Mouse (Mus musculus) heart, adult 8-10 months (tissue): ENCODE data around the gene Hist1h4j. TPM values are rescaled to one million over a fixed set of nuclear protein-coding genes. Genes with fewer than 3 reads are reported as not detected.
"Not testable (repeated sequence)": the region's sequence is repeated elsewhere in the genome, so short reads cannot be mapped to it uniquely, and the experiment has no call there.

ENCODE experiments used
- DNase-seq: peaks from one replicate; pipeline ENCODE4 v3.0.0; 2022; ENCODE audit warnings: low spot score
- total RNA-seq, 4 experiments: library from RNA; stranded (reverse); gene quantifications; 2 replicates each; pipeline ENCODE4 v1.2.4; 2022

Hist1h4j gene
- total RNA-seq, 4 experiments from 2014 or later = 1.4 to 4.4 (median 4.0) TPM

GRCm38 (mm10) chr13:21722993-21723836 is 11.6 kb upstream of the Hist1h4j start:
- DNase-seq = no peak

GRCm38 (mm10) chr13:21727948-21728572 is 6.8 kb upstream of the Hist1h4j start:
- no peak for DNase-seq

GRCm38 (mm10) chr13:21729544-21729943 is 5.3 kb upstream of the Hist1h4j start:
- DNase-seq = no peak

GRCm38 (mm10) chr13:21733466-21733865 is 1.4 kb upstream of the Hist1h4j start:
- no peak for DNase-seq

GRCm38 (mm10) chr13:21734010-21734905 is 606 bp upstream of the Hist1h4j start:
- DNase-seq = peak; percentile 88

GRCm38 (mm10) chr13:21745006-21745405 is 10.1 kb downstream of the Hist1h4j start:
- no peak for DNase-seq

- no peak for DNase-seq
Observed at GRCm38 (mm10) chr13:21749387-21750158, 14.7 kb downstream of the Hist1h4j start.

GRCm38 (mm10) chr13:21750159-21751017 is 15.5 kb downstream of the Hist1h4j start, which contains the start of gene Hist1h4k:
Gene Hist1h4k (minus strand): TSS chr13:21750505.
- peak; percentile 75 for DNase-seq

GRCm38 (mm10) chr13:21751417-21751816 is 16.6 kb downstream of the Hist1h4j start:
- DNase-seq = no peak

GRCm38 (mm10) chr13:21751827-21752226 is 17.0 kb downstream of the Hist1h4j start:
- DNase-seq = no peak

GRCm38 (mm10) chr13:21752356-21752755 is 17.5 kb downstream of the Hist1h4j start:
- DNase-seq = no peak

- DNase-seq = no peak
Observed at GRCm38 (mm10) chr13:21753051-21753523, 18.2 kb downstream of the Hist1h4j start.

GRCm38 (mm10) chr13:21753524-21754285 is 18.8 kb downstream of the Hist1h4j start, which contains the start of the genes Hist1h2ak and Hist1h2bn:
Gene Hist1h2ak (minus strand): TSS chr13:21753827.
Gene Hist1h2bn (plus strand): TSS chr13:21754123.
- peak; percentile 89 for DNase-seq

- DNase-seq = not testable (repeated sequence)
Observed at GRCm38 (mm10) chr13:21754294-21755001, 19.6 kb downstream of the Hist1h4j start.

GRCm38 (mm10) chr13:21755707-21756106 is 20.8 kb downstream of the Hist1h4j start:
- DNase-seq = no peak

- peak; percentile 90 for DNase-seq
Observed at GRCm38 (mm10) chr13:21778814-21779766, 44.2 kb downstream of the Hist1h4j start.
